Mouse (Mus musculus): Measurements from ENCODE around the gene Rev1. TPM values are rescaled to one million over a fixed set of nuclear protein-coding genes. Genes with fewer than 3 reads are reported as not detected.

The Rev1 gene
- total RNA-seq (2021) = 10 to 100 TPM; 25.9 to 33.7 TPM
- long read RNA-seq, experiment 1, full-length matches to known transcripts = 6 of 21 reads
- long read RNA-seq, experiment 1, partial matches to known transcripts = 2 of 21 reads
- long read RNA-seq, experiment 1, other reads (novel, unspliced or antisense) = 13 of 21 reads
- long read RNA-seq, experiment 2, full-length matches to known transcripts = 13 of 46 reads
- long read RNA-seq, experiment 2, partial matches to known transcripts = 5 of 46 reads
- long read RNA-seq, experiment 2, other reads (novel, unspliced or antisense) = 28 of 46 reads

- DNase-seq (ENCODE audit: low spot score in 2 of 2) = peak; percentile 95 to 96
These were observed at the start of gene Rev1 for GRCm38 (mm10) chr1:38129501-38130267. Gene Rev1 (minus strand): TSS chr1:38129801.

- no peak for DNase-seq (ENCODE audit: low spot score in 2 of 2)
These were observed 49.3 kb upstream of the Rev1 start for GRCm38 (mm10) chr1:38178929-38179328.

- DNase-seq (ENCODE audit: low spot score in 2 of 2) = no peak
These were observed 46.5 kb upstream of the Rev1 start for GRCm38 (mm10) chr1:38176077-38176476.

- no peak for DNase-seq (ENCODE audit: low spot score in 2 of 2)
These were observed 42.3 kb upstream of the Rev1 start for GRCm38 (mm10) chr1:38171874-38172273.

- no peak for DNase-seq (ENCODE audit: low spot score in 2 of 2)
These were observed 36.1 kb upstream of the Rev1 start for GRCm38 (mm10) chr1:38165696-38166095.

- no peak for DNase-seq (ENCODE audit: low spot score in 2 of 2)
These were observed 20.5 kb upstream of the Rev1 start for GRCm38 (mm10) chr1:38150086-38150485.

- DNase-seq (ENCODE audit: low spot score in 2 of 2) = no peak
These were observed 16.4 kb upstream of the Rev1 start for GRCm38 (mm10) chr1:38146008-38146407.

- no peak for DNase-seq (ENCODE audit: low spot score in 2 of 2)
These were observed 11.8 kb upstream of the Rev1 start for GRCm38 (mm10) chr1:38141371-38141770.

- no peak for DNase-seq (ENCODE audit: low spot score in 2 of 2)
These were observed 11.3 kb upstream of the Rev1 start for GRCm38 (mm10) chr1:38140911-38141310.

GRCm38 (mm10) chr1:38139396-38139795 is 9.8 kb upstream of the Rev1 start:
- no peak for DNase-seq (ENCODE audit: low spot score in 2 of 2)

- no peak for DNase-seq (ENCODE audit: low spot score in 2 of 2)
These were observed 3.3 kb upstream of the Rev1 start for GRCm38 (mm10) chr1:38132942-38133341.

- DNase-seq (ENCODE audit: low spot score in 2 of 2) = no peak
These were observed 1.3 kb upstream of the Rev1 start for GRCm38 (mm10) chr1:38130715-38131483.

- peak; percentile 44 to 52 for DNase-seq (ENCODE audit: low spot score in 2 of 2)
These were observed 623 bp downstream of the Rev1 start for GRCm38 (mm10) chr1:38128919-38129436.

GRCm38 (mm10) chr1:38127036-38127435 is 2.6 kb downstream of the Rev1 start:
- DNase-seq (ENCODE audit: low spot score in 2 of 2) = no peak

GRCm38 (mm10) chr1:38126426-38126825 is 3.2 kb downstream of the Rev1 start:
- no peak for DNase-seq (ENCODE audit: low spot score in 2 of 2)

- no peak for DNase-seq (ENCODE audit: low spot score in 2 of 2)
These were observed 5.3 kb downstream of the Rev1 start for GRCm38 (mm10) chr1:38124261-38124660.

- no peak for DNase-seq (ENCODE audit: low spot score in 2 of 2)
These were observed 8.7 kb downstream of the Rev1 start for GRCm38 (mm10) chr1:38120877-38121276.

- DNase-seq (ENCODE audit: low spot score in 2 of 2) = no peak
These were observed 11.0 kb downstream of the Rev1 start for GRCm38 (mm10) chr1:38118624-38119023.

GRCm38 (mm10) chr1:38109786-38110185 is 19.8 kb downstream of the Rev1 start:
- DNase-seq (ENCODE audit: low spot score in 2 of 2) = no peak

- DNase-seq (ENCODE audit: low spot score in 2 of 2) = no peak
These were observed 25.8 kb downstream of the Rev1 start for GRCm38 (mm10) chr1:38103813-38104212.

- DNase-seq (ENCODE audit: low spot score in 2 of 2) = no peak
These were observed 26.4 kb downstream of the Rev1 start for GRCm38 (mm10) chr1:38103214-38103613.

- DNase-seq (ENCODE audit: low spot score in 2 of 2) = no peak
These were observed 48.3 kb downstream of the Rev1 start for GRCm38 (mm10) chr1:38081316-38081715.
